Mouse (Mus musculus) MEL (cell line): Measurements from ENCODE around the gene Wdr93. TPM values are rescaled to one million over a fixed set of nuclear protein-coding genes. Genes with fewer than 3 reads are reported as not detected.

Experiments
- DNase-seq: peaks from one replicate; pipeline ENCODE4 v3.0.0; 2011; ENCODE audit warnings: low read depth, low spot score
- H3K27ac ChIP-seq: 2 replicates; pipeline ENCODE4 v1.5.1; 2012; ENCODE audit warnings: low read depth, mild to moderate bottlenecking, control low read depth, low read length, moderate library complexity; ENCODE audit not compliant: control insufficient read depth
- H3K27me3 ChIP-seq, 2 experiments: fragments of 150-350 bp in 1 of 2; sonication (generic) in 1 of 2; 2 replicates each; pipeline ENCODE4 v1.6.1; 2012; ENCODE audit warnings: low read length in 2 of 2, mild to moderate bottlenecking in 2 of 2, improper control_type of control experiment in 1 of 2, moderate library complexity in 1 of 2; ENCODE audit not compliant: insufficient read depth in 2 of 2, control insufficient read depth in 1 of 2
- H3K36me3 ChIP-seq, 2 experiments: 2 replicates each; pipeline ENCODE4 v1.6.1; 2012 to 2014; ENCODE audit warnings: low read length in 2 of 2, improper control_type of control experiment in 1 of 2, inconsistent platforms in 1 of 2, mild to moderate bottlenecking in 1 of 2; ENCODE audit not compliant: insufficient read depth in 2 of 2, control insufficient read depth in 1 of 2
- H3K4me1 ChIP-seq, 2 experiments: fragments of 150-350 bp in 1 of 2; sonication (generic) in 1 of 2; 2 replicates each; pipeline ENCODE4 v1.6.1; 2012; ENCODE audit warnings: low read length in 2 of 2, improper control_type of control experiment in 1 of 2, mild to moderate bottlenecking in 1 of 2; ENCODE audit not compliant: insufficient read depth in 2 of 2, control insufficient read depth in 1 of 2
- H3K4me3 ChIP-seq, 2 experiments: fragments of 150-350 bp in 1 of 2; sonication (generic) in 1 of 2; 2 replicates each; pipeline ENCODE4 v1.5.1; 2012; ENCODE audit warnings: low read depth in 2 of 2, low read length in 2 of 2, mild to moderate bottlenecking in 2 of 2, moderate library complexity in 2 of 2, control low read depth in 1 of 2, improper control_type of control experiment in 1 of 2; ENCODE audit not compliant: control insufficient read depth in 1 of 2, insufficient read depth in 1 of 2
- H3K79me2 ChIP-seq: 2 replicates; pipeline ENCODE4 v1.6.1; 2012; ENCODE audit warnings: mild to moderate bottlenecking, low read length, moderate library complexity; ENCODE audit not compliant: control insufficient read depth, poor library complexity, insufficient read depth
- H3K9ac ChIP-seq: 2 replicates; pipeline ENCODE4 v1.6.1; 2012; ENCODE audit warnings: low read depth, mild to moderate bottlenecking, control low read depth, low read length, moderate library complexity; ENCODE audit not compliant: control insufficient read depth, poor library complexity, severe bottlenecking
- H3K9me3 ChIP-seq: fragments of 150-350 bp; sonication (generic); replicated peaks from 2 replicates; pipeline ENCODE4 v1.6.1; 2012; ENCODE audit warnings: mild to moderate bottlenecking, low read length, improper control_type of control experiment, moderate library complexity; ENCODE audit not compliant: insufficient read depth
- CHD1 ChIP-seq: IDR thresholded peaks from 2 replicates; pipeline ENCODE4 v1.6.1; 2012; ENCODE audit warnings: low read depth, mild to moderate bottlenecking, inconsistent platforms, low read length, improper control_type of control experiment
- CHD2 ChIP-seq: IDR thresholded peaks from 2 replicates; pipeline ENCODE4 v1.6.1; 2011; ENCODE audit warnings: low read length, improper control_type of control experiment
- EP300 ChIP-seq, 2 experiments: IDR thresholded peaks; 2 replicates each; pipeline ENCODE4 v1.6.1; 2011; ENCODE audit warnings: improper control_type of control experiment in 2 of 2, low read length in 2 of 2, low read depth in 1 of 2, mild to moderate bottlenecking in 1 of 2
- ETS1 ChIP-seq: IDR thresholded peaks from 2 replicates; pipeline ENCODE4 v1.6.1; 2012; ENCODE audit warnings: low read depth, mild to moderate bottlenecking, inconsistent platforms, low read length, improper control_type of control experiment, moderate library complexity
- GABPA ChIP-seq: IDR thresholded peaks from 2 replicates; pipeline ENCODE4 v1.6.1; 2012; ENCODE audit warnings: low read depth, mild to moderate bottlenecking, inconsistent platforms, low read length, improper control_type of control experiment, moderate library complexity
- HCFC1 ChIP-seq: IDR thresholded peaks from 2 replicates; pipeline ENCODE4 v1.6.1; 2012; ENCODE audit warnings: low read depth, mild to moderate bottlenecking, inconsistent platforms, low read length, improper control_type of control experiment, moderate library complexity
- KAT2A ChIP-seq: conservative IDR thresholded peaks from 2 replicates; pipeline ENCODE4 v1.6.1; 2012; ENCODE audit warnings: low read depth, low read length, improper control_type of control experiment, inconsistent platforms
- MAX ChIP-seq: IDR thresholded peaks from 2 replicates; pipeline ENCODE4 v1.6.1; 2011; ENCODE audit warnings: low read length, improper control_type of control experiment
- MXI1 ChIP-seq: IDR thresholded peaks from 2 replicates; pipeline ENCODE4 v1.6.1; 2011; ENCODE audit warnings: mild to moderate bottlenecking, low read depth, low read length, improper control_type of control experiment
- MYC ChIP-seq: IDR thresholded peaks from 2 replicates; pipeline ENCODE4 v1.6.1; 2011; ENCODE audit warnings: low read depth, mild to moderate bottlenecking, low read length, improper control_type of control experiment, moderate library complexity
- NRF1 ChIP-seq: IDR thresholded peaks from 2 replicates; pipeline ENCODE4 v1.6.1; 2014; ENCODE audit warnings: low read depth, mild to moderate bottlenecking, inconsistent platforms, low read length, improper control_type of control experiment, moderate library complexity; ENCODE audit not compliant: poor library complexity, insufficient read depth, severe bottlenecking
- POLR2A ChIP-seq, 2 experiments: IDR thresholded peaks; 2 replicates each; pipeline ENCODE4 v1.6.1; 2011 to 2012; ENCODE audit warnings: low read length in 2 of 2, mild to moderate bottlenecking in 2 of 2, control low read depth in 1 of 2, improper control_type of control experiment in 1 of 2, low read depth in 1 of 2, moderate library complexity in 1 of 2; ENCODE audit not compliant: control insufficient read depth in 1 of 2, insufficient read depth in 1 of 2, poor library complexity in 1 of 2
- RCOR1 ChIP-seq: IDR thresholded peaks from 2 replicates; pipeline ENCODE4 v1.6.1; 2012; ENCODE audit warnings: low read depth, mild to moderate bottlenecking, inconsistent platforms, low read length, improper control_type of control experiment
- SIN3A ChIP-seq: IDR thresholded peaks from 2 replicates; pipeline ENCODE4 v1.6.1; 2012; ENCODE audit warnings: low read length, improper control_type of control experiment, inconsistent platforms
- SMC3 ChIP-seq: IDR thresholded peaks from 2 replicates; pipeline ENCODE4 v1.6.1; 2011; ENCODE audit warnings: low read depth, low read length, improper control_type of control experiment
- TAL1 ChIP-seq: IDR thresholded peaks from 2 replicates; pipeline ENCODE4 v1.6.1; 2012; ENCODE audit warnings: mild to moderate bottlenecking, inconsistent platforms, low read length, moderate library complexity, mixed read lengths
- TCF12 ChIP-seq: IDR thresholded peaks from 2 replicates; pipeline ENCODE4 v1.6.1; 2014; ENCODE audit warnings: low read depth, mild to moderate bottlenecking, inconsistent platforms, low read length, improper control_type of control experiment, moderate library complexity
- USF1 ChIP-seq: IDR thresholded peaks from 2 replicates; pipeline ENCODE4 v1.6.1; 2014; ENCODE audit warnings: low read depth, mild to moderate bottlenecking, inconsistent platforms, low read length, improper control_type of control experiment, moderate library complexity
- USF2 ChIP-seq, 2 experiments: IDR thresholded peaks; 2 replicates each; pipeline ENCODE4 v1.6.1; 2011 to 2012; ENCODE audit warnings: improper control_type of control experiment in 2 of 2, low read length in 2 of 2, borderline replicate concordance in 1 of 2, inconsistent platforms in 1 of 2, low read depth in 1 of 2, mild to moderate bottlenecking in 1 of 2; ENCODE audit not compliant: insufficient read depth in 1 of 2
- ZC3H11A ChIP-seq: IDR thresholded peaks from 2 replicates; pipeline ENCODE4 v1.6.1; 2012; ENCODE audit warnings: low read depth, mild to moderate bottlenecking, inconsistent platforms, low read length, improper control_type of control experiment
- ZMIZ1 ChIP-seq: IDR thresholded peaks from 2 replicates; pipeline ENCODE4 v1.6.1; 2012; ENCODE audit warnings: low read depth, mild to moderate bottlenecking, inconsistent platforms, low read length, improper control_type of control experiment, moderate library complexity
- ZNF384 ChIP-seq: IDR thresholded peaks from 2 replicates; pipeline ENCODE4 v1.6.1; 2012; ENCODE audit warnings: low read depth, mild to moderate bottlenecking, inconsistent platforms, low read length, improper control_type of control experiment
- polyA plus RNA-seq, 2 experiments: library from polyadenylated mRNA; stranded (reverse) in 1 of 2; unstranded in 1 of 2; fragments of >175 nt in 1 of 2; fragments of >200 nt in 1 of 2; gene quantifications; 2 replicates each; pipeline versions ENCODE4 v1.2.1 to v1.2.4; 2012; ENCODE audit warnings: low replicate concordance in 2 of 2, low read depth in 1 of 2; ENCODE audit not compliant: insufficient read length in 2 of 2, insufficient read depth in 1 of 2, missing spikeins in 1 of 2
- total RNA-seq: library from RNA; depleted of rRNA; stranded (reverse); fragments of 300-350 nt; gene quantifications from 2 replicates; pipeline ENCODE4 v1.2.3, GENCODE M21; 2012

Gene Wdr93
- total and polyA plus RNA-seq, 3 experiments, result 0.23 to 0.40 TPM; not detected in 1

GRCm38 (mm10) chr7:79744051-79744450, 1.1 kb downstream of the Wdr93 start:
- Histone ChIP-seq H3K9me3 (no peaks in the 10 kb centered on the region), H3K79me2 (peaks cover 4% of the 10 kb centered on the region; the same call in 1 of the 2 replicates), H3K9ac (no peak overlapping the region), H3K27me3 (no peaks in the 10 kb centered on the region), H3K27ac (no peak overlapping the region), H3K36me3 (peaks cover 0 to 16% of the 10 kb centered on the region in 2 experiments; a peak in 2 of 4 replicates), H3K4me3 (no peak overlapping the region), H3K4me1 (peaks cover 0 to 22% of the 10 kb centered on the region in 2 experiments; a peak in 3 of 4 replicates)
- no peak for DNase-seq
- TF ChIP-seq SMC3 (no peak), HCFC1 (no peak), KAT2A (no peak), MAX (no peak), MYC (no peak), ZC3H11A (no peak), USF2 (IDR thresholded peaks at IDR 0.05; ENCODE audit: borderline replicate concordance in 1 of 2, insufficient read depth in 1 of 2, low read depth in 1 of 2, low read length in 2 of 2) (no peak), SIN3A (no peak), ETS1 (no peak), POLR2A (IDR thresholded peaks at IDR 0.05; ENCODE audit: control insufficient read depth in 1 of 2, insufficient read depth in 1 of 2, low read depth in 1 of 2, low read length in 2 of 2, poor library complexity in 1 of 2) (no peak), MXI1 (no peak), USF1 (no peak), ZMIZ1 (no peak), GABPA (no peak), NRF1 (no peak), RCOR1 (no peak), CHD2 (no peak), ZNF384 (no peak), CHD1 (no peak)

DNA sequence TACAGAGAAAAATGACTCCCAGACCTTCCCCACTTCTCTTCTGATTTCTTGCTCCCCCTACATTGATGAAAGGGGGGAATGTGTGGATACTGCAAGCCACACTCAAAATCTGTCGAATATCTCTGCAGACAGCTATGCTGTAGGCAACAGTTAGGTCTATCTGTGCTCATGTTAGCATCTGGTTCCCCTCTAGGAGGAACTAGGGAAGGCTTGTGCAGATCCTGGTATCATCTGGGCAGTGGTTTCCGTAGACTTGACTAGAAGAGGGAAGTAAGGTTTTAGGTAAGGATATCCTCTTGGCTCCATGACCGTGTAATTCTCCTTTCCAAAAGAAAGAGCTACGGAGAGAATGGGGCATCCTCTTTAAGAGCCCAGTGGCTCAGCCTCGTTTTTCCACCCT, 1.6 kb downstream of the Wdr93 start:
- Histone ChIP-seq H3K4me1 (peaks cover 0 to 22% of the 10 kb centered on the region in 2 experiments; a peak in 3 of 4 replicates), H3K9ac (no peak overlapping the region), H3K9me3 (no peaks in the 10 kb centered on the region), H3K36me3 (peaks cover 0 to 16% of the 10 kb centered on the region in 2 experiments; a peak in 2 of 4 replicates), H3K27me3 (no peaks in the 10 kb centered on the region), H3K27ac (no peak overlapping the region), H3K79me2 (peaks cover 4% of the 10 kb centered on the region; the same call in 1 of the 2 replicates), H3K4me3 (no peak overlapping the region)
- TF ChIP-seq MYC (no peak), EP300 (IDR thresholded peaks at IDR 0.05; ENCODE audit: low read depth in 1 of 2, low read length in 2 of 2) (peak; percentile 77 to 83), ETS1 (0 out of 2 replicates have a peak, but pooled peaks have one; percentile 43), RCOR1 (peak; percentile 70), TAL1 (peak; percentile 63), TCF12 (peak; percentile 62), USF1 (no peak)
- DNase-seq, result peak; percentile 73
